Mouse (Mus musculus) hindbrain, postnatal 0 days (tissue): ENCODE results near the gene Cdc34b. TPM values are rescaled to one million over a fixed set of nuclear protein-coding genes. Genes with fewer than 3 reads are reported as not detected.

Experiments used
- ATAC-seq: fragments of 200-750 bp; cut with Nextera tagmentation; 2 replicates; pipeline ENCODE4 v1.8.0; 2017; ENCODE audit warnings: mild to moderate bottlenecking, moderate TSS enrichment, moderate library complexity
- DNase-seq: peaks from one replicate; pipeline ENCODE4 v3.0.0-alpha.2; 2015; ENCODE audit warnings: low spot score
- H3K27ac ChIP-seq: fragments of 300-500 bp; sonication (generic); 2 replicates; pipeline ENCODE4 v1.5.1; 2014; ENCODE audit warnings: mild to moderate bottlenecking
- H3K27me3 ChIP-seq: fragments of 300-500 bp; sonication (generic); 2 replicates; pipeline ENCODE4 v1.6.1; 2014; ENCODE audit warnings: low read length, mixed read lengths; ENCODE audit not compliant: insufficient read depth
- H3K36me3 ChIP-seq: fragments of 300-500 bp; sonication (generic); 2 replicates; pipeline ENCODE4 v1.6.1; 2014; ENCODE audit warnings: low read length, mixed read lengths; ENCODE audit not compliant: insufficient read depth
- H3K4me1 ChIP-seq: fragments of 300-500 bp; sonication (generic); 2 replicates; pipeline ENCODE4 v1.6.1; 2014; ENCODE audit warnings: antibody characterized with exemption, low read length, mixed read lengths; ENCODE audit not compliant: insufficient read depth
- H3K4me2 ChIP-seq: fragments of 300-500 bp; sonication (generic); 2 replicates; pipeline ENCODE4 v1.6.1; 2014; ENCODE audit warnings: low read depth, mild to moderate bottlenecking, low read length, moderate library complexity, mixed read lengths
- H3K4me3 ChIP-seq: fragments of 300-500 bp; sonication (generic); 2 replicates; pipeline ENCODE4 v1.5.1; 2014; ENCODE audit warnings: low read length
- H3K9ac ChIP-seq: fragments of 300-500 bp; sonication (generic); replicated peaks from 2 replicates; pipeline ENCODE4 v1.6.1; 2014; ENCODE audit warnings: mild to moderate bottlenecking, low read length, moderate library complexity, mixed read lengths
- H3K9me3 ChIP-seq: fragments of 300-500 bp; sonication (generic); 2 replicates; pipeline ENCODE4 v1.6.1; 2016; ENCODE audit warnings: low read length, mixed read lengths
- CTCF ChIP-seq: IDR thresholded peaks from 2 replicates; pipeline ENCODE4 v1.5.1; 2016; ENCODE audit warnings: antibody characterized with exemption, control low read depth, low read depth
- WGBS: fragments of 180-500 bp; shearing (Covaris S2); extraction: QIAGEN DNeasy Blood & Tissue Kit; methylation state at CpG from one replicate; pipeline ENCODE4 v1.1.7; 2014; 5-methylcytosine and 5-hydroxymethylcytosine counted together
- polyA plus RNA-seq: library from polyadenylated mRNA; unstranded; fragments of >200 nt; fragmentation: Nextera tagmentation; extraction: Ambion mirVana; gene quantifications from 2 replicates; pipeline ENCODE4 v1.2.1, GENCODE M21; 2015
- total RNA-seq: library from RNA; depleted of rRNA; stranded (reverse); fragments of >200 nt; gene quantifications from 2 replicates; pipeline ENCODE4 v1.2.3, GENCODE M21; 2014

Cdc34b gene
- total and polyA plus RNA-seq, 2 experiments from 2014 or later = 1.2 TPM; not detected in 1

DNA sequence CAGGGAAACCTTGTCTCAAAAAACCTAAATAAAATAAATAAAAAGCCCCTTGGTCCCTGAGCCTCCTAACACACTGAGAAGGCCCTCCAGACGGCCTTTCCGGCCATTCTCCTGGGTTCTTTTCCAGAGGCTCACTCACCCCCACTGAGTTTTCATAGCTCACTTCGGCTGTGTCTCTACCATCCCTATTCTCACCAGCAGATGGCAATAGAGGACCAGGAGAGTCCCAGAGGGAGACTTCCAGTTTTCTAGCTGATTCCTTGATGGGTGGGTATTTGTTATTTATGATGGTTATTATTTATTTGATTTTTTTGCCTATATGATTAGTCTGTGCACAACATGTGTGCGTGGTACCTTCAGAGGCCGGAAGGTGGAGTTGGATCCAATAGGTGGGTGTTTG lies 11.3 kb upstream of the Cdc34b start:
- WGBS = 27% methylated on average over 5 of the region's 5 CpGs
- peak; percentile 89 for TF ChIP-seq CTCF
- Histone ChIP-seq H3K27me3 (no peaks in the 10 kb centered on the region), H3K9ac (no peak overlapping the region), H3K36me3 (no peaks in the 10 kb centered on the region), H3K4me3 (no peak overlapping the region), H3K4me2 (no peak overlapping the region), H3K9me3 (no peaks in the 10 kb centered on the region), H3K4me1 (no peaks in the 10 kb centered on the region), H3K27ac (no peak overlapping the region)
- ATAC-seq (0 out of 2 replicates have a peak, but pooled peaks have one; percentile 38), DNase-seq (peak; percentile 85)

DNA sequence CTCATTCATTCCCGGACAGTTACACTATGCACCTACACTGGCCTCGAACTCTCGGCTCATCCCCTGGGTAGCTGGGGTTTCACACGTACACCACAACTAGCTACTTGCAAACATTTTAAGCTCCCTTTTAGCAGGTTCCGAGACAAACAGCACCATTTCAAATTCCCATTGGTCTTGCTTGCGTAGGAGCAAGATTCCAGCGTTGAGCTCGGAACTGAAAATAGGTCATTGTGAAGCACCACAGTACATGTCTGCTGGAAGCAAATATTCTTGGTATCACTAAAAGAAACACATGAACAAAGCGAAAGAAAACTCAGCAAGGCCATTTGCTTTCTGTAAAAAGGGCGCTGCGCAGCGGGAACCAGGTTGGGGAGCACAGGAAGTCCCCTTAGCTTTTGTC lies 10.4 kb upstream of the Cdc34b start:
- 84% methylated on average over 12 of the region's 12 CpGs for WGBS
- Histone ChIP-seq H3K9me3 (no peaks in the 10 kb centered on the region), H3K4me2 (no peak overlapping the region), H3K27me3 (no peaks in the 10 kb centered on the region), H3K27ac (no peak overlapping the region), H3K4me1 (no peaks in the 10 kb centered on the region), H3K9ac (no peak overlapping the region), H3K36me3 (no peaks in the 10 kb centered on the region), H3K4me3 (no peak overlapping the region)
- TF ChIP-seq CTCF = no peak
- DNase-seq (no peak), ATAC-seq (no peak)

DNA sequence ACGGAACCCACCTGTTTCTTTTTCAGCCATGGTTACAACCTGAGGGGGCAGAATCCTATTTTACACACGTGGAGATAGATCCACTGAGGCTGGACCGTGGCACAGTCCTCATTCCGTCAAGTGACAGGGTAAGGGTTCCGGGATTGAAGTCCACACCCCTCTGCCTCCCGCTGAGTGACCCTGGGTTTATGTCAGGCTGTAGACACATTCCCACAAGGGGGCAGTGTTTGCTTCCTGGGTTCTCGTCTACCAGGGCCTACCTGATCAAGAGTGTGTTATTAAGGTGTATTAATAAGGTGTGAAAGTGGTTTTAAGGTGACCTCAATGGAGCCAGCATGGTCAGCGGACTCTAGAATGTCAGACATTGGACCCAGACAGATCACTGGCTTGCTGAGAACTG lies 8.8 kb upstream of the Cdc34b start:
- Histone ChIP-seq H3K4me3 (no peak overlapping the region), H3K9me3 (no peaks in the 10 kb centered on the region), H3K9ac (no peak overlapping the region), H3K27me3 (no peaks in the 10 kb centered on the region), H3K4me2 (no peak overlapping the region), H3K4me1 (no peaks in the 10 kb centered on the region), H3K27ac (no peak overlapping the region), H3K36me3 (no peaks in the 10 kb centered on the region)
- no peak for DNase-seq
- WGBS = 51% methylated on average over 8 of the region's 8 CpGs
- no peak for ATAC-seq
- peak; percentile 30 for TF ChIP-seq CTCF

DNA sequence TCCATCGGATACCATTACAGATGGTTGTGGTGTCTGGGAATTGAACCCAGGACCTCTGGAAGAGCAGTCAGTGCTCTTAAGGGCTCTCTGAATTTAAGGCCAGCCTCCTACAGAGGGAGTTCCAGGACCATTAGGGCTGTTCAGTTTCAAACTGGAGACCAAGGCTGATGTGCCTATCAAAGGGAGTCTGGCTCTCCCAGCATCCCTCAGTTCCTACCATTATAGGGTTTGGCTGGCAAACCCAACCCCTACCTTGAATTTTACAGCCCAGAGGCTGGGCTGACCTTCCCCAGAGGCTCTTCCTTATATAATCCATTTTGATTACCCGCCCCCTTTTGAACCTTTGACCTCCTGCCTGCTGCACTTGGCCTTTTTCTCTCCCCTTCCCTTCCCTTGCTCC lies 5.8 kb upstream of the Cdc34b start:
- no peaks in the 10 kb centered on the region for H3K4me1 ChIP-seq
- H3K9me3 ChIP-seq = no peaks in the 10 kb centered on the region
- H3K36me3 ChIP-seq = no peaks in the 10 kb centered on the region
- 80% methylated on average over 2 of the region's 2 CpGs for WGBS
- H3K27me3 ChIP-seq = no peaks in the 10 kb centered on the region
- H3K4me2 ChIP-seq = no peak overlapping the region
- no peak overlapping the region for H3K27ac ChIP-seq
- no peak for TF ChIP-seq CTCF
- H3K9ac ChIP-seq = no peak overlapping the region
- no peak overlapping the region for H3K4me3 ChIP-seq
- ATAC-seq (no peak), DNase-seq (no peak)

DNA sequence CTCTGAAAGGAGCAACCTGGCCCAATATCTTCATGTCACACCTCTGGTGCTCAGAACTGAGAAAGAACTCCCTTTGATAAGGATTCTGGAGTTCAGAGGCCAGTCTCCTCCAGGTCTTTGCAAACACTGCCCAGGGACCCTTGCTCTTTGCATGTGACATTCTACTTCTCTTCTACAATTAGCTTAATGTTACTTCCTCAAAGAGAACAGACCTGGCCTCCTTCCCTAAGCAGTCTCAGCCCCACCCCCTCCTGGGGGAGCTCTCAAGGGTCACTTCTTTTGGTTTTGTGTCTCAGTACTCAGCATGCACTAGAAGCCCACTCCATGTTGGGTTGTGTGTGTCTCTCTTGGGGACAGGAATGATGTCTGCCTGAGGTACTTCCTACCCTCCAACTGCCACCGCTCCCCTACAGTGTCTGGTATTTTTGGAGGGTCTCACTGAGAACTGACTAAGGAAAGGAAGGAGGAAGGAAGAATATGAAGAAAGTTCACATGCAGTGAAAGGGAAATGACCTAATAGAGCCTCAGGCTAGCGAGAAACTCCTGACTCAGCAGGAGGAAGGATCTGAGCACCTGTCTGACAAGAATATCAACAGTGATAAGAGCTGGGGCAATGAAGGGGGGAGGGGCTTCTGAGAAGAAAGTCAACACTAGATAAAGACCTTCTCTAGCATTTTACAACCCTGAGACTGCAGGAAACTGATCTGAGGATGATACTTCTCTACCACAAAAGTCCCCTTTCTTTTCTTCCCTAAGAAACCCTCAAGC lies 11.5 kb downstream of the Cdc34b start:
- 81% methylated on average over 2 of the region's 2 CpGs for WGBS
- no peaks in the 10 kb centered on the region for H3K36me3 ChIP-seq
- no peak overlapping the region for H3K27ac ChIP-seq
- H3K9ac ChIP-seq = no peak overlapping the region
- no peak for DNase-seq
- no peaks in the 10 kb centered on the region for H3K9me3 ChIP-seq
- ATAC-seq = no peak
- H3K27me3 ChIP-seq = no peaks in the 10 kb centered on the region
- H3K4me1 ChIP-seq = no peaks in the 10 kb centered on the region
- TF ChIP-seq CTCF = no peak
- H3K4me2 ChIP-seq = no peak overlapping the region
- H3K4me3 ChIP-seq = no peak overlapping the region

DNA sequence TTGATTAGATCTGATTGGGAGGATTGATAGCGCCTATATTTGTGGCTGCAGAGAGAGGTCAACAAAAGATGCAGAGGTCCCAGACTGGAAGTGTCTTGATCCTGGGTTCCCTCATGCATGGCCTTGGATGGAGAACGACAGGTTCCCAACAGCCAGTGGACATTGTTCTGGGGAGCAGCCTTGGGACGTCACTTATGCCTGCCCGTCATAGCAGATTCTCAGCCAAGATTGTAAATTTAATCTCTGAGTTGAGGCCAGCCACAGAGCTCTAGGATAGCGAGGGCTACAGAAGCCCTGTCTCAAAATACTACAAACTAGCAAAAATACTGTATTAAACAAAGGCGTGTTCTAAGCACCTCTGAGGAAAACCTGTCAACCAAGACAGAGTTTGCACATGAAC lies 18.3 kb downstream of the Cdc34b start:
- no peaks in the 10 kb centered on the region for H3K27me3 ChIP-seq
- ATAC-seq (no peak), DNase-seq (no peak)
- no peak overlapping the region for H3K27ac ChIP-seq
- no peaks in the 10 kb centered on the region for H3K9me3 ChIP-seq
- no peak overlapping the region for H3K4me3 ChIP-seq
- no peak overlapping the region for H3K9ac ChIP-seq
- H3K4me2 ChIP-seq = no peak overlapping the region
- 83% methylated on average over 6 of the region's 6 CpGs for WGBS
- no peak for TF ChIP-seq CTCF
- H3K4me1 ChIP-seq = no peaks in the 10 kb centered on the region
- no peaks in the 10 kb centered on the region for H3K36me3 ChIP-seq

DNA sequence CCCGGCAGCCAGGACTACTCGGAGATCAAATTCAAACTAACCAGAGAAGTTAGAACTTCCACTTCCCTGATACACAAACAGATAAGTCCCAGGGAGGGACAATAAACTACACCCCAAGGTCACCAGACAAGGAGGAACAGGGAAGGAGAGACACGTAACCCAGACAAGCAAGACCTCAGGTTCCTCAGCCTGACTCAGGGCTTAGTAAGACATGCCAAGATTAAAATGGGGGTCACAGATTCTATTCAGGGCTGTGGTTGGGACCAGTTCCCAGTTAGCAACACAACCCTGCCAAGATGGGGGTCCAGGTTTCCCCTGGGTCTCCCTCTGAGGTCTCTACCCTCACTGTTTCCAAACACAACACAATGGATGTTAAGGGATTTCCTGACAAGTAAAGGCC lies 18.8 kb downstream of the Cdc34b start:
- Histone ChIP-seq H3K36me3 (no peaks in the 10 kb centered on the region), H3K27me3 (no peaks in the 10 kb centered on the region), H3K4me3 (no peak overlapping the region), H3K4me1 (no peaks in the 10 kb centered on the region), H3K27ac (no peak overlapping the region), H3K9ac (no peak overlapping the region), H3K9me3 (no peaks in the 10 kb centered on the region), H3K4me2 (no peak overlapping the region)
- no peak for ATAC-seq
- DNase-seq = no peak
- WGBS = 84% methylated on average over 3 of the region's 3 CpGs
- no peak for TF ChIP-seq CTCF
